Mouse (Mus musculus) embryonic facial prominence, embryonic 15.5 days (tissue): ENCODE measurements around the gene Avil. TPM values are rescaled to one million over a fixed set of nuclear protein-coding genes. Genes with fewer than 3 reads are reported as not detected.

Experiments
- ATAC-seq: fragments of 200-750 bp; cut with Nextera tagmentation; 2 replicates; pipeline ENCODE4 v1.8.0; 2017; ENCODE audit warnings: low read depth, moderate TSS enrichment; ENCODE audit not compliant: insufficient number of reproducible peaks, low FRiP score, low TSS enrichment
- H3K27ac ChIP-seq: fragments of 300-500 bp; sonication (generic); replicated peaks from 2 replicates; pipeline ENCODE4 v1.5.1; 2015; ENCODE audit warnings: mild to moderate bottlenecking, inconsistent platforms
- H3K27me3 ChIP-seq: fragments of 300-500 bp; sonication (generic); 2 replicates; pipeline ENCODE4 v1.6.1; 2015; ENCODE audit warnings: inconsistent platforms
- H3K36me3 ChIP-seq: fragments of 300-500 bp; sonication (generic); 2 replicates; pipeline ENCODE4 v1.6.1; 2015; ENCODE audit warnings: mild to moderate bottlenecking, inconsistent platforms
- H3K4me1 ChIP-seq: fragments of 300-500 bp; sonication (generic); 2 replicates; pipeline ENCODE4 v1.6.1; 2015; ENCODE audit warnings: inconsistent platforms
- H3K4me2 ChIP-seq: fragments of 300-500 bp; sonication (generic); replicated peaks from 2 replicates; pipeline ENCODE4 v1.6.1; 2015; ENCODE audit warnings: mild to moderate bottlenecking, inconsistent platforms
- H3K4me3 ChIP-seq: fragments of 300-500 bp; sonication (generic); replicated peaks from 2 replicates; pipeline ENCODE4 v1.5.1; 2015; ENCODE audit warnings: mild to moderate bottlenecking, inconsistent platforms
- H3K9ac ChIP-seq: fragments of 300-500 bp; sonication (generic); 2 replicates; pipeline ENCODE4 v1.6.1; 2015; ENCODE audit warnings: inconsistent platforms
- H3K9me3 ChIP-seq: fragments of 300-500 bp; sonication (generic); replicated peaks from 2 replicates; pipeline ENCODE4 v1.6.1; 2016; ENCODE audit warnings: inconsistent platforms
- WGBS: fragments of 180-500 bp; shearing (Covaris S2); methylation state at CpG from one replicate; pipeline ENCODE4 v1.1.7; 2015; 5-methylcytosine and 5-hydroxymethylcytosine counted together
- polyA plus RNA-seq: library from polyadenylated mRNA; unstranded; fragments of >200 nt; fragmentation: Nextera tagmentation; extraction: Ambion mirVana; gene quantifications from 2 replicates; pipeline ENCODE4 v1.2.1, GENCODE M21; 2015

Gene Avil
- polyA plus RNA-seq, 1 experiment from 2014 or later: 1.8 TPM

DNA sequence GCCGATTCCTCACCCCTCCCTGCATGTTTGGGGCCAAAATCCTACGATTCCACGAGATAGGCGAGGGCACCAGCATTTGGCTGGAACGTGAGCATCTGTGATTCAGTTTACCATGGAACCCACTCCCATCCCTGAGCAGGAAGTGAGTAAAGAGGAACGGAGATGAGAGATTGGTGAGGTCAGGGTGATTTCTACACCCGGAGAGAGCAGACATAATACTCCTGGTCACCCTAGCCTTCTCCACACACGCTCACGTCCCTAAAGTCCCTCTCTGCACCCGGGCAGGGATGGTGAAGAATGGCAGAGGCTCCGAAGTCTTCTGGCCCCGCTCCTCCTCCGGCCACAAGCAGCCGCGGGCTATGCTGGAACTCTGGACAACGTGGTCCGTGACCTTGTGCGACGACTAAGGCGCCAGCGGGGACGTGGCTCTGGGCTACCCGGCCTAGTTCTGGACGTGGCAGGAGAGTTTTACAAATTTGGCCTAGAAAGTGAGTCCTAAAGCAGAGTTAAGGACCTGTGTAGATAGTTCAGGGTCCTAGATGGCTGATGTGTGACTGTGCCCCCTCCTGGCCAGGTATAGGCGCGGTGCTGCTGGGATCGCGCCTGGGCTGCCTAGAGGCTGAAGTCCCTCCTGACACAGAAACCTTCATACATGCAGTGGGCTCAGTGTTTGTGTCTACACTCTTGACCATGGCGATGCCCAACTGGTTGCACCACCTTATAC lies 49.0 kb downstream of the Avil start:
- Histone ChIP-seq H3K9ac (no peak overlapping the region), H3K4me1 (peaks cover 20% of the 10 kb centered on the region), H3K27me3 (peaks cover 55% of the 10 kb centered on the region), H3K36me3 (peaks cover 6% of the 10 kb centered on the region), H3K4me2 (peak overlapping the region; percentile 36), H3K9me3 (no peaks in the 10 kb centered on the region), H3K4me3 (peak overlapping the region; percentile 19), H3K27ac (no peak overlapping the region)
- ATAC-seq: no peak
- 3% methylated on average over 29 of the region's 29 CpGs for WGBS

DNA sequence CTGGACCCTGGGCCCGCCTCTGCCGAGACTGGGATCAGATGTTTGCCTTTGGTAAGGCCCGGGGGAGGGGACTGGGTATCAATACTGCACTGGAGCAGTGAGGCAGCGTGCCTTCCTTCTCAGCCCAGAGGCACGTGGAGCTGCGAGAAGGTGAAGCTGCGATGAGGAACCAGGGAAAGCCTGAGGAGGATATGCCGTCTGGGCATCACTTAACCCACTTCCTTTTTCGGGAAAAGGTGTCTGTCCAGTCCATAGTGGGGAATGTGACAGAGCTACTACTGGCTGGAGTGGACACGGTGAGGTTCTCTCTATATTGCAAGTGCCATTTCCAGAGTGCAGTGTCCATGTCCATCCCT lies 49.6 kb downstream of the Avil start:
- ATAC-seq: no peak
- H3K27ac ChIP-seq: no peak overlapping the region

DNA sequence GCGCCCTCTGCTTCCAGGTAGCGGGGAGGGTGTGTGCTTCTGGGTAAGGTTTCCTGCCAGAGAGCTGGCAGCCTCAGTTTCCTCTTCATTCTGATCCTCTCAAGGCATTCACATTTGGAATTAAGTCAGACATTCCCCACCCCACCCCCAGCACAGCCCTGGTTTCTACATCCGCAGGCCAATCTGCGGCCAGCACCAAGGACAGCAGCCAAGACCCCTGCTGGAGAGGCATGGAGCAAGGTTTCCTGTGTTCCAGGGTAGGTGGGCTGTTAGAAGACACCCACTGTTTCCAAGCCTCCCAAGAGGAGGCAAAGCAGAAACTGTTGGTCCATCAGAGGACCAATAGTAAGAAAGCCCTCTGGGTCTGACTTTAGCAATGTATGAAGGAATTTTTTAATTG lies 54.1 kb downstream of the Avil start:
- Histone ChIP-seq H3K9me3 (no peaks in the 10 kb centered on the region), H3K9ac (no peak overlapping the region), H3K4me3 (no peak overlapping the region), H3K27ac (no peak overlapping the region), H3K4me2 (no peak overlapping the region), H3K27me3 (peaks cover 25% of the 10 kb centered on the region), H3K4me1 (peaks cover 18% of the 10 kb centered on the region), H3K36me3 (peaks cover 20% of the 10 kb centered on the region)
- 64% methylated on average over 4 of the region's 4 CpGs for WGBS
- no peak for ATAC-seq

More for the DNA sequence above, 49.6 kb downstream of the Avil start:
- H3K4me2 ChIP-seq: no peak overlapping the region
- H3K4me1 ChIP-seq: peaks cover 20% of the 10 kb centered on the region
- H3K9ac ChIP-seq: no peak overlapping the region
- H3K9me3 ChIP-seq: no peaks in the 10 kb centered on the region
- peaks cover 55% of the 10 kb centered on the region for H3K27me3 ChIP-seq
- peaks cover under 1% of the 10 kb centered on the region; the same call in 1 of the 2 replicates for H3K36me3 ChIP-seq
- 15% methylated on average over 10 of the region's 10 CpGs for WGBS
- H3K4me3 ChIP-seq: 0 out of 2 replicates have a peak overlapping the region, but pooled peaks have one; percentile 19

DNA sequence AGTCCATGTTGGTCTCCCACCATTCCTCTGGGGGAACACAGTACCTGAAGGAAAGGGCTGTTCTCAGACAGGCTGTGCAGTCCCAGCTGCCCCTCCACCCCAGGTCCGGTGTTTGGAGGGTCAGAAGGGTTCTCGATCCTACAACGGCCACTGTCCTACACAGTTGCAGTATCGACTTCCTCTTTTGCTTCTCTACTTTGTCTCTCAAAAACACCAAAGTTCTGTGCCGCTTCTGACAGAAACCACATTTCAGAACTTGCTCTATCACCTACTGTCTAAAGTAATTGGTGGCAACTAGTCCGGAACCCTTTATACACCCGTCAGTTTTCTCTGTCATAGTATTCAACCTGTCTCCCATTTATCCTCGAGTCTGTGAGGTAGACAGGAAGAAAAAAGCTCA lies 54.9 kb downstream of the Avil start:
- no peaks in the 10 kb centered on the region for H3K9me3 ChIP-seq
- H3K27ac ChIP-seq: no peak overlapping the region
- H3K36me3 ChIP-seq: peaks cover 20% of the 10 kb centered on the region
- ATAC-seq: no peak
- H3K4me1 ChIP-seq: peaks cover 16% of the 10 kb centered on the region
- H3K4me2 ChIP-seq: no peak overlapping the region
- H3K9ac ChIP-seq: no peak overlapping the region
- WGBS: 85% methylated on average over 8 of the region's 8 CpGs
- no peak overlapping the region for H3K4me3 ChIP-seq
- peaks cover 18% of the 10 kb centered on the region for H3K27me3 ChIP-seq

DNA sequence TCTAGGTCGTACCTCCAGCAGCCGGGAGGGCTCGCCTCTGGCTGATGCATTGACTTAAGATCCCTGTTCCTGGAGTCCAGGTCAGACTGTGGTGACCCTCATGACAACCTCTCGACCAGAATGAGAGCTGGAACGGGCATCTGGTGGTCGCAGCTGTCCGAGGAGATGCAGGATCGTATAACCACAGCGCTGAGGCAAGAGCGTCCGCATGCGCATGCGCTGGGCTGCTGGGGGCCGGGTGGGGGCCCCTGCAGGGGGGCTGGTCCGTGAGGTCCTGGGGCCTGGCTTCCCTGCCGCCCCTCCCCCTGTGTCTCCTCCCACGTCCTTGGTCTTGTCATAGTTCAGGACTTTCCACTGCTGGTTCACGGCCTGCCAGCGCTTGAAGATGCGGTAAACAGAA lies 56.0 kb downstream of the Avil start:
- H3K27me3 ChIP-seq: peaks cover 7% of the 10 kb centered on the region; the same call in 1 of the 2 replicates

DNA sequence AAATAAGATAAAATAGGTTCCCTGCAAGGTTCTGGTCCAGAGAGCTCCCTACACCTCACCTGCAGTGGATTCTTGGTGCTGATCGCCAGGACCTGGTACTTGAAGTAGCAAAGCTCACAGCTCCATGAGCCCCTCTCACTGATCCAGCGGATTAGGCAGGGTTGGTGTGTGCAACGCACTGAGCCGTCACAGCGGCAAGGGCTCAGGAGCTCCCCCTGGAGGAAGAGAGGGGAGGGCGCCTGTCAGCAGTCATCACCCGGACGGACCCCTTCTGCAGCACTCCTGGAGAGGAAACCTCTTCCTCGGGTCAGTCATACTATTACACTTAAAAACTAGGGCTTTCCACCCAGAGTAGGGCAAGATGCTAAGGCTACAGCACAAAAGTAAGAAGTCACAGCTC lies 57.7 kb downstream of the Avil start:
- Histone ChIP-seq H3K9ac (no peak overlapping the region), H3K27ac (no peak overlapping the region), H3K4me1 (peaks cover 24% of the 10 kb centered on the region), H3K36me3 (peaks cover 20% of the 10 kb centered on the region), H3K9me3 (no peaks in the 10 kb centered on the region), H3K4me3 (peak overlapping the region; percentile 78), H3K27me3 (no peaks in the 10 kb centered on the region), H3K4me2 (peak overlapping the region; percentile 86)
- 2% methylated on average over 9 of the region's 9 CpGs for WGBS
- no peak for ATAC-seq

More for the DNA sequence above, 56.0 kb downstream of the Avil start:
- H3K9me3 ChIP-seq: no peaks in the 10 kb centered on the region
- no peak overlapping the region for H3K9ac ChIP-seq
- no peak for ATAC-seq
- H3K36me3 ChIP-seq: peaks cover 20% of the 10 kb centered on the region
- H3K4me2 ChIP-seq: no peak overlapping the region
- 81% methylated on average over 20 of the region's 20 CpGs for WGBS
- no peak overlapping the region for H3K27ac ChIP-seq
- peaks cover 20% of the 10 kb centered on the region for H3K4me1 ChIP-seq
- no peak overlapping the region for H3K4me3 ChIP-seq

DNA sequence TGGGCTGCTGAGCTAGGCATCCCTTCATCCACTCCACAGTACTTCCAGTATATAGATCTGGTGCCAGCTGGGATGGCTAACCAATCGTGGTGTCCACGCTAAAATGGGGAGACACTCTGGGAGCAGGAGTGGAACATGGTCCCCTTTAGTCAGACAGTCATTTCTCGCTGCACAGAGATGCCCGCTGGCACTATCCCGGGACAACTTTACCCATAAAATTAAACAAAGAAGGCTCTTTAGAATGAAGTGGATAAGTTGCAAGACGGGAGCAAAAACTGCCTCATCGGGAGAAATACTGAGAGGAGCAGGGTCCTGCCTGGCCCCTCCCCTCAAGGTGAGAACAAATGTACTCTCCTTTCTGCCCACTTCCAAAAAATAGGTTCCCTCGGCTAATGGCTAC lies 58.2 kb downstream of the Avil start:
- H3K36me3 ChIP-seq: peaks cover 20% of the 10 kb centered on the region
- no peak overlapping the region for H3K9ac ChIP-seq
- H3K4me1 ChIP-seq: peaks cover 24% of the 10 kb centered on the region
- no peak for ATAC-seq
- H3K9me3 ChIP-seq: no peaks in the 10 kb centered on the region
- peak overlapping the region; percentile 78 for H3K4me3 ChIP-seq
- no peak overlapping the region for H3K27ac ChIP-seq
- H3K4me2 ChIP-seq: peak overlapping the region; percentile 86
- no peaks in the 10 kb centered on the region for H3K27me3 ChIP-seq
- 9% methylated on average over 8 of the region's 8 CpGs for WGBS

DNA sequence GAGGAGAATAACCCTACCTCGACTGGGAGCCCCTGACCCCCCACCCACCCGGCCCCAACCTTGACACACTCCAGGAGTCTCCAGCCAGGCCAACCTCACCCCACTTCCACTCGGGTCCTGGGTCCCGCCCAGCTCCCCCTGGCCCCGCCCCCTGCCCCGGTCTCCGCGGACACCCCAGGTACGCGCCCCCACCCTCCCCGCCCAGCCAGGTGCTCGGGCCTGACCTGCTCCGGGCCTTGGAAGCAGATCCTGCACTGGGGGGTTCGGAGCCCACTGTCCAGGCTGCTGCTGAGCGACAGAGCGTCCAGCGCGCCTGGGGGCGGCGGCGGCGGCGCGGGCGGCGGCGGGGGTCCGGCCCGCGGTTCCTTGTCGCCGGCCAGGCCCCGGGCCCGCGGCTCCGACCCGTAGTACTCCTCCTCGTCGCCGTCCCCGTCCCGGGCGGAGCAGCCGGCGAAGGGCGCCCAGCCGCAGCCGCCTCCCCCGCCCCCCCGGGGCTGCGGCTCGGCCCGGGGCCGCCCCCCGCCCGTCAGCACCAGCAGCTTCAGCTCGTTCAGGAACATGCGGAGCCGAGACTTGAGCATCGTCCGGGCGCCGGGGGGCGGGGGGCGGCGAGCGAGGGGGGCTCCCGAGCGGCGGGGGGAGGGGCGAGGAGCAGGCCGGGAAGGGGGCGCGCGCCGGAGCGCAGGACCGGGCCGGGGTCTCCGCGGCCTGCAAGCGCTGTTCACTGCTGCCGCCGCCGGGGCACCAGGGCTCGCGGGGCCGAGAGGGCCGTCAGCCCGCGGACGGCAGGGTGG lies 58.9 kb downstream of the Avil start:
- peaks cover 20% of the 10 kb centered on the region for H3K36me3 ChIP-seq
- under 1% methylated on average over 61 of the region's 92 CpGs for WGBS
- no peaks in the 10 kb centered on the region for H3K27me3 ChIP-seq
- H3K9ac ChIP-seq: peak overlapping the region; percentile 73
- H3K4me3 ChIP-seq: peak overlapping the region; percentile 78
- H3K4me1 ChIP-seq: peaks cover 24% of the 10 kb centered on the region
- peak overlapping the region; percentile 70 for H3K27ac ChIP-seq
- H3K9me3 ChIP-seq: no peaks in the 10 kb centered on the region
- no peak; the same call in 1 of the 2 replicates for ATAC-seq
- peak overlapping the region; percentile 86 for H3K4me2 ChIP-seq

DNA sequence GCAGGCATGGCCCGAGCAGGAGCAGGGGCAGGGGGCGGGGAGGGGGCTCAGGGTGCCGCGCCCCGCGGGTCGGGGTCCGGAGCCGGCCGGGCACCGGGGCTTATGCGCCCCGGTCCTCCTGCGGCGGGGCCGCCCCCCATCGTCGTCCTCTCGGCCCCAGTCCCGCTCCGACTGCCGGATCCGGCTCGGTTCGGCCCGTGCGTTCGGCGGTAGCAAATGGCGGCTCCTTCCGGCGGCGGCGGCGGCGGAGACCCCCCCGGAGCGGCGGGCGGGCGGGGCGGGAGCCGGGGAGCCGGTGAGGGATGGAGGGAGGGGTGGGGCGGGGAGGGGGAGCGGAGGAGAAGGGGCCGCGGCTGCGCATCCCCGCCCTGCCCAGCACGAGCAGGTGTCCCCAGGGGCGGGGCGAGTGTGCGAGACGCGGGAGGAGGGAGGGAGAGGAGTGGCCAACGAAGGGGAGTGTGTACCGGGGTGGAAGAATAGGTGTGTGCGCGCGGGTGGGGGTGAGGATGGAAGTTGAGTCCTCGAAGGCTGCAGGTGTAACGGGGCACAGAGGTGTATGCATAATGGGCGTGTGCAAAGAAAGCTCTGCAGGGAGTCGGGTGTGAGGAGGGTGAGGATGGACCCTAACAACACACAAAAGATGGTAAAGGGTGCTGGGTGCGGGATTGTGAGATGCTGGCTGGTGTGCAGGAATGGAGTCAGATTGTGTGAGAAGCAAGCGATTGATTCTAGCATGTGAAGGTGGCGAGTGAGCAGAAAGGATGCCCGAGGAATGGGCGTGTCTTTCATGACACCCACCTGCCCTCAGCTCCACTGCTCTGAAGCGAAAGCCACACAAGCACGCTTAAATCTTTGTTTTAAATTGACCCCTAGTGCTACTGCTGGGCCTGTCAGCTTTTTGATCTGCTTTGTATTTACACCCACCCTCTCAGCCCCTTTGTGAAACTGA lies 59.7 kb downstream of the Avil start, which contains the start of gene March9:
TSS of gene March9 (minus strand) at position 217 of the 949 bp plus-strand sequence.
- peak; percentile 22 for ATAC-seq

DNA sequence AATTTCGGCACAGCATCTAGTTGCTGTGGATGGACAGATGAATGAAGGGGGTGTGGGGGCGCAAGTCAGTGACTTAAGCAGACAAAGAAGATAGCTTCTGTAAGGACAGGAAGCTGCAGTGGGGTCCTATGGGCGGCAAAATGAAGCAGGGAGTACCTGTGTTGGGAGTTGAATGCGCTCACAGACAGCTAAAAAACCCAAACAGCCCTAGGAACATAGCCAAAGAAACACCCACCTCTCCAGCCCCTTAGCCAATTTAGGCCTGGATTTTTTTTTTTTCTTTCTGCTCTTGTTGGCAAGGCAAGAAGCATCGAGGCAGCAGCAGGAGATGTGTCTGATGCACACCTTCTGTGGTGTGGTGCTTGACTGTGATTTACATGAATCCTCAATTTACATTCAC lies 60.6 kb downstream of the Avil start:
- H3K4me2 ChIP-seq: no peak overlapping the region
- H3K27me3 ChIP-seq: no peaks in the 10 kb centered on the region
- no peaks in the 10 kb centered on the region for H3K9me3 ChIP-seq
- no peak overlapping the region for H3K27ac ChIP-seq
- no peak overlapping the region for H3K4me3 ChIP-seq
- ATAC-seq: no peak
- 36% methylated on average over 5 of the region's 5 CpGs for WGBS
- H3K9ac ChIP-seq: no peak overlapping the region
- H3K36me3 ChIP-seq: peaks cover 24% of the 10 kb centered on the region
- H3K4me1 ChIP-seq: peaks cover 33% of the 10 kb centered on the region

More for the DNA sequence above, 59.7 kb downstream of the Avil start, which contains the start of gene March9:
- H3K4me1 ChIP-seq: peaks cover 33% of the 10 kb centered on the region
- H3K9ac ChIP-seq: peak within 1 kb of the TSS; percentile 73
- peak within 1 kb of the TSS; percentile 70 for H3K27ac ChIP-seq
- H3K9me3 ChIP-seq: no peaks in the 10 kb centered on the region
- peak within 1 kb of the TSS; percentile 86 for H3K4me2 ChIP-seq
- under 1% methylated on average over 43 of the region's 72 CpGs for WGBS
- no peaks in the 10 kb centered on the region for H3K27me3 ChIP-seq
- peaks cover 24% of the 10 kb centered on the region for H3K36me3 ChIP-seq
- H3K4me3 ChIP-seq: peak within 1 kb of the TSS; percentile 78
